Mouse (Mus musculus) embryonic fibroblast, embryonic 13.5 days (primary cell): ENCODE data around the gene Rhd.

Source experiments
- CTCF ChIP-seq: IDR thresholded peaks from 2 replicates; pipeline ENCODE4 v1.5.1; 2011; ENCODE audit warnings: mild to moderate bottlenecking, control low read depth, low read length, moderate library complexity, borderline replicate concordance; ENCODE audit not compliant: insufficient read depth
- POLR2A ChIP-seq: IDR thresholded peaks from 2 replicates; pipeline ENCODE4 v1.6.1; 2011; ENCODE audit warnings: low read depth, mild to moderate bottlenecking, control low read depth, low read length, moderate library complexity

- TF ChIP-seq CTCF, result no peak
- TF ChIP-seq POLR2A, result no peak
These were observed 27.8 kb downstream of the Rhd start for GRCm38 (mm10) chr4:134892096-134892495.
